Mouse (Mus musculus): Measurements from ENCODE around the gene 2010300C02Rik.
"Not testable (repeated sequence)": the region's sequence is repeated elsewhere in the genome, so short reads cannot be mapped to it uniquely, and the experiment has no call there.

The 2010300C02Rik gene

DNA sequence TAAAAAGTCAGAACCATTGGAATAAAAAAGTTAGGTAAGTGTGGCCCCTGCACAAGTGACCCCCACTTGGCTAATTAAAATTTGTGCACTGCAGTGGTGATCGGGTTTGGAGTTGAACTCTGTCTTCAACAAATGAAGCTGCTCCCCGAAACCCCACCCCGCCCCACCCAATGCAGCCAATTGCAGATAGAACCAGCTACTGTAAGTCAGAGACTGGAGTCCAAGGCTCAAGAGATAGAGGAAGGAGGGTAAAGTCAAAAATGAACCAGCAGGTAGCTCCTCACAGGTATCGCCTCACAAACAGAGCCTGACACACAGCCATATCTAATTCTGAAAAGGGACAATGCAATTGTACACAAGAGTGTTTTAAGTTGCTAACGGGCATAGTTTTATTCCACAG is 90.0 kb downstream of the 2010300C02Rik start:
- no peak for DNase-seq (ENCODE audit: low read depth, low spot score)

DNA sequence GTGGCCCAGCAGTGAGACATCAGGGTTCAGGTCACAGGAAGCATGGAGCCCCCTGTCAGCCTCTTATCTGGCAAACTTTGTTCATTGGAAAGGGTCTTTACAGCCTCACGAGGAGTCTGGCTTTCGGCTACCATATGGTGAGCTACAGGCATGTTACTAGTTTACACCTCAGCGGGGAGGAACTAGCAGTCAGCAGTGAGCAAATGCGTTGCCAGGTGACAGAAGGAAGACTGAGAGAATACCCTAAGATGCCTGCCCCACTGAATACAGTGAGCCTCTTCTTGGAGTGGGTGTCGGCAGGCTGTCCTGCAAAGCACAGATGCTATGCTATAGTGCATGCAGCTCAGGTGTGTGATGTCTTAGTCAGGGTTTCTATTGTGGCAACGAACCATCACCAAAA is 91.1 kb downstream of the 2010300C02Rik start:
- DNase-seq (ENCODE audit: low read depth, low spot score) = no peak

DNA sequence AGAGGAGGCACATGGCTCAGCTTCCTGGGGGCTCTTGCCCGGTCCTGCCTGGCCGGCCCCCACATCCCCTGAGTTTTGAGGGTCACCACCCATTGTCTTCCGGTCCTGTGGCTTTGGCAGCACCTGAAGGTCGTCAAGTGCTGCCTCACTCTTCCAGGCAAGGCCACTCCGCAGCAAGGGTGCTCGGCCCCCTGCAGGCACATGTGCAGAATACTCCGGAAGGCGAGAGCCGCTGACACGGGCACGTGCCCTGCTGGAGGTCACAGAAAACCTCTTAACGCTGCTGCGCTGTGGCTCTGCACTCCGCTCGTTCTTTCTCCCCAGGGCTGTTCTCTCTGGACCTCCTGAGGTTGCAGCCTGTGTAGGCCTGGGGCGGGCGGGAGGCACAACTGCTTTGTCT is 95.7 kb downstream of the 2010300C02Rik start:
- DNase-seq (ENCODE audit: low read depth, low spot score) = no peak

DNA sequence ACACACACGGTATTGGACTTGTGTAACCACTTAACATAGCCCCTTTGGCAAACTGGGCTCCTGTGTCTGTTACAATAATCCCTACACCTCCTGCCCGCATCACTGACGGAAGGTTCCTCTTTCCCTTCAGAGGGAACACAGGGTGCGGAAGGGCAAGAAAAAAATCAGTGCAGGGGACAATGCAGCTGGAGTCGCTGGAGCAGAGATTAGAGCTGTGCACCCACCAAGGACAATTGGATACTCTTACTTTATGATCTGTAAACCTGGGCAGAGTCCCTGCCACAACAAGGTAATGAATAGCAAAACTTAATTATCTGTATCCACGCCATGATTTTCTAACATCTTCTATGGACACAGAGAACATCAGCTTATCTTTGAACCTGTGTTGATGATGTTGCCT is 97.8 kb downstream of the 2010300C02Rik start:
- no peak for DNase-seq (ENCODE audit: low read depth, low spot score)

DNA sequence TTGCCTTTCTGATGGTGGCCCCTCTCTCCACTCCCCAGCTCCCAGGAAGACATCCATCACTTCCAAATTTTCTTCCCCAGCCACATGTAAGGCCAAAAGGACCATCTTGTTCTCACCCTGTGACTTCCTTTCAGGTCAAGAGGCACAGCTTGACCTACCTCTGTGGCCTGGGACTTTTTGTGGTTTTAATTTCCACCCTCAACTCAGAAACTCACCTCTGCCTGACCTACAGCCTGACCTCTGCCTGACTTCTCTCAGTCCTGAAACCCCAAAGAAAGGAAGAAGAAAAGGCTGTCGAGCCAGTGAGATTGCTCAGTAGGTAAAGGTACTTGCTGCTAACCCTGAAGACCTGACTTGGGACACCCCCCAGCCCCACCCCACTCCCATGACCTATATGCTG is 100.3 kb downstream of the 2010300C02Rik start:
- no peak for DNase-seq (ENCODE audit: low read depth, low spot score)

- DNase-seq (ENCODE audit: low read depth, low spot score) = no peak
These were observed 102.8 kb downstream of the 2010300C02Rik start for GRCm38 (mm10) chr1:37617047-37617446.

GRCm38 (mm10) chr1:37616569-37616968 is 103.3 kb downstream of the 2010300C02Rik start:
- DNase-seq (ENCODE audit: low read depth, low spot score) = no peak

GRCm38 (mm10) chr1:37615290-37616040 is 104.4 kb downstream of the 2010300C02Rik start:
- DNase-seq (ENCODE audit: low read depth, low spot score) = no peak

GRCm38 (mm10) chr1:37614836-37615235 is 105.0 kb downstream of the 2010300C02Rik start:
- no peak for DNase-seq (ENCODE audit: low read depth, low spot score)

DNA sequence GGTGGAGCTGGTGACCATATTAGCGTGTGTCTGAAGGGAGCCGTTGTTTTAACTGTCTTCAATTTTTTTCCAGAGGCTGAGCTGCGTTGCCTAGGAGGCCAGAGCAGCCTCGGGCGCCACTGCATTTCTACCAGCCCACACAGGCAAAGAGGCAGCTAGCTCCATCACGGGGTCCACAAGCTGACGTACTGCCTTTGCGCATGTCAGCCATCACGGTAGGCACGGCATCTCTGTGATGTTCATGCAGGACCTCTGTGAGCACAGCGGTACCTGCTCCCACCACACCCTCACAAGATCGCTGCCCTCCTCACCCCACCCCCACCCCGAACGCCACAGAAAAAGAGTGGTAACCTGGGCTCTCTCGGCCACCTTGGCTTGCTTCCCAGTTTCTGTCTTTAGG is 105.8 kb downstream of the 2010300C02Rik start:
- no peak for DNase-seq (ENCODE audit: low read depth, low spot score)

DNA sequence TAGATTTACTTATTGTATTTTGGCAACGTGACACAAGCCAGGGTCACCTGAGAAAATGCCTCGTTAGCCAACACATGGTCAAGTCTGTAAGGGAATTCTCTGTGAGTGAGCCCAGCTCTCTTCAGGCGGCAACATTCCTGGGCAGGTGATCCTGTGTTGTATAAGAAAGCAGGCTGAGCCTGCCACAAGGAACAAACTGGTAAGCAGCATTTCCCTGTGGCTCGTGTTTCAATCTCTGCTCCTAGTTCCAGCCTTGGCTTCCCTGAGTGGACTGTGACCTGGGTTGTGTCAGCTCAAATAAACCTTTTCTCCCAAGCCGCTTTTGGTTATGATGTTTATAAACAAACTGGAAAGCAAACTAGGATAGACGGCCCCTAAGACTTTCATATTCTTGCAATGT is 108.9 kb downstream of the 2010300C02Rik start:
- no peak for DNase-seq (ENCODE audit: low read depth, low spot score)

DNA sequence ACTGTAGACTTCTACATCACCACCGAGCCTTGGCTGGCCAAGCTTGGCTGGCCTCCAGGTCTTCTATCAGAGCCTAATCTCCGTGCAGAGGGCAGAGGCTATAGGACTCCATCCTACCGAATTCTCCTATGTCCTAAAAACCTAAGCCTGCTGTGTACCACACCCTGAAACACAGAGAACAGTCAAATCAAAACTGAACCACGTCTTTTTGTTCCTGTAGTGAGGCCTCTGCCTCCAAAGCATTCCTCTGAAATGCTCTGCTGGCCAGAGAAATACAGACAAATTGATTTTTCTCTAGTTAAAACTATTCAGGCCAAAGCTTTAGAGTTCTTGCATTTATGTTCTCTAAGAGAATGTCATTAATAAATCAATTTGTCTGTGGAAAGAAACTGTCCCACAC is 109.6 kb downstream of the 2010300C02Rik start:
- DNase-seq (ENCODE audit: low read depth, low spot score) = no peak

DNA sequence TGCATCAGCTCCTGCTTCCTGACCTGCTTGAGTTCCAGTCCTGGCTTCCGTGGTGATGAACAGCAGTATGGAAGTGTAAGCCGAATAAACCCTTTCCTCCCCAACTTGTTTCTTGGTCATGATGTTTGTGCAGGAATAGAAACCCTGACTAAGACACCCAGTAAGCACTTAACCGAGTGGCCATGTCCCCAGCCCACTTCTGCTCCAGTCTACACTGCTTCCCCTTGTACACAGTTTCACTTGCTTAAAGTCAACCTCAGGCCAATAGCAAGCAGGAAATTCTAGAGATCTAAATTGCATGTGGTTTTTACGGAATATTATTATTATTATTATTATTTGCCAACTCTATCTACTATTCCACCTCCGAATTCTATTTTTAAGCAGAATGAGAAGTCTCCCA is 114.2 kb downstream of the 2010300C02Rik start:
- DNase-seq (ENCODE audit: low read depth, low spot score) = not testable (repeated sequence)

DNA sequence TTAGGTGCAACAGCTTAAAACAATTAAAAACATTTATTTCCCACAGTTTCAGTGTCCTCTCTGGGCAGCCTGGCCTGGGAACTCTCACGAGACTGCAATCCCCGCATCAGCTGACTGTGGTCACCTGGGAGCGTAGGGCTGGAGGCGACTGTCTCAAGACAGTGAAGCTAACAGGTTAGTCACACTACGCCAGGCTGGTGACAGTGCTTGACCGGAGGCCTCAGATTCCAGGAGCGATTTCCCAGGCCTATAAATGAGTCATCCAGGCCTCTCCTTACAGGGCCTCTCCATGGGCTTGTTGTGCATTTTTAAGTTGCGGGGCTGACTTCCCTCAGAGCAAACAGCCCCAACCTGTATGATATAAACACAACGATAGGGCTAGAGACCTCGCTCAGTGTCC is 116.7 kb downstream of the 2010300C02Rik start:
- no peak for DNase-seq (ENCODE audit: low read depth, low spot score)

DNA sequence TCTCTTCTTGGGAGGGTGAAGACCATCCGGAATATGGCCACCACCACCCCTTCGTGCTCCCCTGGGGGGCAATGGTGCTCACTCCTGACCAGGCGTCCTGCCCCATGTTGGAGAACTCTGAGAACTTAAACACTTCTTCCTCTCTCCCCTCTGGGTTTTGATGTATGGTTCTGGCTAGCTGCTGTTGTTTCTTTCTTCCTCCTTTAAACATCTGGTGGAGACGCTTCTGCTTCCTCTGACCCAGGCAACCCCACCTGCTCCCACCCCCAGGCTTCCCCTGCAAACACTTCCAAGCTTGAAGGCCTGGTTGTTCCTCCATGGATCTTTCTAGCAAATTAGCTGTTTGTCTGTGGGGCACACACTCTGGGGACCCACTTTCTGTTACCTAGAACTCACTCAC is 117.6 kb downstream of the 2010300C02Rik start:
- DNase-seq (ENCODE audit: low read depth, low spot score) = no peak

- DNase-seq (ENCODE audit: low read depth, low spot score) = no peak
These were observed 118.4 kb downstream of the 2010300C02Rik start for GRCm38 (mm10) chr1:37601461-37601860.

DNA sequence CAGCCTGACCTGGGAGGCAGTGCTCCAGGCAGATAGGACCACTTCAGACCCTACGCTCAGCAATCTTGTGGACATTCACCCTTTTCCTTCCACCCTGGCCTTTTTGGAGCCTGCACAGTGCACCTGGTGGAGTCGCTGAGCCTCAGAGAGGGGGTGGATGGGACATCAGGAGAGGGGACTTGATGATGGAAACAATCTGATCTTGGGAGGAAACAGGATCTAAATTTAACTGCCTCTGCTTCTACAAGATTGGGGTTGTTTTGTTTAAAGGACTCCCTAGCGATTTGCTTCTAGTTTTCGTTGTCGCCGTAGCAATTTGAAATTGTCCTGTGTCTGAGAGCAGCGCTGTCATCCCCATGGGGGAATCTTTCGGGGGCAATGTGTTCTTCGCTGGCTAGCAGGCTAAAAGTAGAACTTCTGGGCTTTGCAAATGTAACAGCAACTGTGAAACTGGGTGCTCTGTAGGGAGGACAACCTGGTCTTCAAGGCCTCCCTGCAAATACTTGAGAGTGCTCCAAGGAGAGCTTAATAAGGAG is 119.2 kb downstream of the 2010300C02Rik start:
- no peak for DNase-seq (ENCODE audit: low read depth, low spot score)

- no peak for DNase-seq (ENCODE audit: low read depth, low spot score)
These were observed 120.9 kb downstream of the 2010300C02Rik start for GRCm38 (mm10) chr1:37598986-37599385.

- not testable (repeated sequence) for DNase-seq (ENCODE audit: low read depth, low spot score)
These were observed 125.1 kb downstream of the 2010300C02Rik start for GRCm38 (mm10) chr1:37594812-37595211.

DNA sequence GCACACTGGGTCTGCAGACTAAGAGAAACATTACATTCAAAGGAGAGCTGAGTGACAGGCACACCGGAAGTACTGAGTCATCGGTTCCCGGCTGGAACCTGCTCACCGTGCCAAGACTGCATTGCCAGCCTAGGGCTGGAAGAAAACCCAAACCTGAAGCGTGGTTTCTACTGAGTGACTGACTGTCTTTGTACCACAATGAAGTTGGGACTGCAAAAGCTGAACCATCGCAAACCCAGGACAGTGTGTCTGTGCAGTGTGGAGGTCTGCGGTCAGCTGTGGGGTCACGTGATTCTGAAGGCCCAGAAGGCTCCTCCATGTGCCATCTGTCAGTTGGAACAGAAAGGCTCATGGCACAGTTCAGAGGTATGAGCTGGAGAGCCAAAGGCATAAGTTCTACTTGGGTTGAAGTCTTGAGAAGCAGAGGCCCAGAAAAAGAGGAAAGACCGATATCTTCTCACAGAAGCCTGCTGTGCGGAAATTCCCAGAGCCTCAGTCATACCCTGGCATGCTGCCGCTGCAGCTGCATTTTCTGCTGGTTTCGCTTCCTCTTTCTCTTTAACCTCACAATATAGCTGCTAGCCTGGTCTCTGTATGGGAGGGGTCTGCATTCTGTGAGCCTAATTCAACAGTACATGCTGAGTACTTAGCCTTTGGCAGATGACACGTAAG is 133.9 kb downstream of the 2010300C02Rik start:
- no peak for DNase-seq (ENCODE audit: low read depth, low spot score)

DNA sequence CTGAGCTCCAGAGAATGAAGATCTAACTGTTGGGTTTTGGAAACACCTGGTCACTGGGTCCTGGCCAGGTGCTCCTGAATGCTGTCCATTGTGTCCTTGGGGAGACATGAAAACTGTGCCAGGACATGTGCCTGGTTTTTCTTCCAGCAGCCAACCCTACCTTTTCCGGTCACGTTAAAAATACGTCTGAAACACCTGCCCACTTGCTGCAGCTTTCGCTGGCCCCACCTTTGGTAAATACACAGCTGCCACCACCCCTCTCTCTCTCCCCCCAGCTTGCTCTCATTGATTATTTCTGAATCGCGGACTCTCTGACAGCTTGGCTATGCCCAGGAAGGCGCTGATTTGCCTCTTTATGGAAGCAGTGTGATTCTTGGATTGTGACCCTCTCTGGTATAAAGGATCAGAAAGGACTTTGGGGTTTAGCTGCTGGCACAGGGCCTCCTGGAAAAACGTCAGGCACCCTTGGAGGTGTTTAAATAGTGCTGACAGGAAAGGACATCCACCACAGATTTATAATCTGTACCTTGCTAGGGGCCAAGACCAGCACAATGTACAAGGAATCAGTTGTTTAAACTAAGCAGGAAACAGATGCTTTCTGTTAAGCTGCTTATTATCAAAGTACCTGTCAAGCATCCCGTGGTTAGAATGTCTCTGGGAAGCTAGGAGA is 136.0 kb downstream of the 2010300C02Rik start:
- no peak for DNase-seq (ENCODE audit: low read depth, low spot score)

DNA sequence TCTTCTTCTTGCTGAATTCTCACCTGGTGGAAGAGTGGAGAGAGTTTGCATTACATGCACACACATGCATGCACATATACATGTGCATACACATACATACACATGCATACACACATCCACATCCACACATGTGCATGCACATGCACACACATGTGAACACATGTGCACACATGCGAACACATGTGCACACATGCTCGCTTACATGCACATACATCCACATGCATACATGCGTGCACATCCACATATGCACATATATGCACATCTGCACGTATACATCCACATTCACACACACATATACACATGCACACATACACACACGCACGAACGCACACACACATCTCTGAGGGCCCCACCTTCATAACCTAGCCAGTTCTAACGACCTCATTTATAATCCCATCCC is 136.7 kb downstream of the 2010300C02Rik start:
- no peak for DNase-seq (ENCODE audit: low read depth, low spot score)

All from embryo, embryonic 11.5 days (tissue).